Mouse (Mus musculus) olfactory bulb, adult 2 months (tissue): ENCODE results near the gene Rrp36.

Experiments
- CTCF ChIP-seq: fragments of 200-500 bp; IDR thresholded peaks from 2 replicates; pipeline ENCODE4 v1.5.1; 2012; ENCODE audit warnings: low read depth, mild to moderate bottlenecking, low read length, moderate library complexity; ENCODE audit not compliant: insufficient read depth
- POLR2A ChIP-seq: fragments of 200-500 bp; IDR thresholded peaks from 2 replicates; pipeline ENCODE4 v1.6.1; 2012; ENCODE audit warnings: mild to moderate bottlenecking, low read depth, low read length, moderate library complexity; ENCODE audit not compliant: insufficient read depth

DNA sequence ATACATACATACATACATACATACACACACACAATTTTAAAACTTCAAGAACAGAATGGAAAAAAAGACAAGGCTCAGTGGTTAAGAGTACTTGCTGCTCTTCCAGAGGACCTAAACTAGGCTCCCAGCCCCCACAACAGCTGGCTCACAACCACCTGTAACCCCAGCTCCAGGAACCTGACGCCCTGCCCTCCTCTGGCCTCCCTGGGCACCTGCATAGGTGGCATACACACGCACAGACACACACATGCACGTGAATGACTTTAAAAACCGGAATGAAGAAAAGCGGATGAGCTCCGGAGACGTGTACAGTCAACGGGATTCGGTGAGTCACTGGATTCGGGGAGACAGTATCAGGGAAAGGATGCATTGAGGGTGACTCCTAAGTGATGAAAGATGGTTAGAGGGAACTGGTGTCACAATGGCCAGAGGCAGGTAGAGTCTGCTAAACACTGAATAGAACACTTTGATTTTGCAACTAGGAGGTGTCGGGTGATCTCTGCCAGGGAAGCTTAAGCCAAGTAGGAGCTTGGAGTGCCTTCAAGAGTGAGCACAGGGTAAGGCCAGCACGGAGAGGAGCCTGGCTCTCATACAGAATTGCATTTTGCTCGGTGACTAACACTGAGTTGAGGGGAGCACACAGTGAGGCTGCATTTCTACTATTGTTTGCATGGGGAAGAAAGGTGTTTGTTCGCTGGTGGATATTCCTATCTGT is 32.4 kb upstream of the Rrp36 start:
- TF ChIP-seq CTCF (no peak), POLR2A (no peak)
